8 mouse cellular contexts compared by ENCODE assay signal in genomic region chr5:26903786-26904185, GRCm38 (mm10).
DNase-seq lines count a peak whose midpoint lies in the region; ATAC-seq and TF ChIP-seq lines count a peak whose summit lies in the region.

No protein-coding gene starts in this region.

- no peaks in the 10 kb centered on the region for H3K36me3 ChIP-seq in heart, embryonic 12.5 days
- no peaks in the 10 kb centered on the region for H3K36me3 ChIP-seq in forebrain, embryonic 11.5 days (ENCODE audit: control insufficient read depth, insufficient read depth, low read length)
- H3K36me3 ChIP-seq in midbrain, embryonic 15.5 days (replicated peaks): no peaks in the 10 kb centered on the region

- no peak for ATAC-seq in heart, embryonic 12.5 days (ENCODE audit: insufficient number of reproducible peaks, low FRiP score)
- ATAC-seq in forebrain, embryonic 11.5 days (replicated peaks; ENCODE audit: low FRiP score): peak; percentile 49
- ATAC-seq in midbrain, embryonic 15.5 days (replicated peaks): peak; percentile 51

- peak; percentile 63 for TF ChIP-seq CTCF in brain, embryonic 14.5 days (IDR thresholded peaks at IDR 0.05; ENCODE audit: borderline replicate concordance, extremely low read depth, insufficient read depth, insufficient read length)
- peak; percentile 82 for TF ChIP-seq CTCF in layer of hippocampus, adult 2 months (conservative IDR thresholded peaks at IDR 0.05)

- WGBS in heart, embryonic 12.5 days: 4% methylated on average over 9 of the region's 9 CpGs
- under 1% methylated on average over 9 of the region's 9 CpGs for WGBS in forebrain, embryonic 11.5 days
- 3% methylated on average over 9 of the region's 9 CpGs for WGBS in midbrain, embryonic 15.5 days

- H3K4me1 ChIP-seq in heart, embryonic 12.5 days (replicated peaks): peaks cover 17% of the 10 kb centered on the region
- no peaks in the 10 kb centered on the region; the same call in 1 of the 2 replicates for H3K4me1 ChIP-seq in forebrain, embryonic 11.5 days (replicated peaks; ENCODE audit: control insufficient read depth, insufficient read depth, low read length)
- H3K4me1 ChIP-seq in midbrain, embryonic 15.5 days: peaks cover 29% of the 10 kb centered on the region

- TF ChIP-seq POLR2A in brain, embryonic 14.5 days (IDR thresholded peaks at IDR 0.05; ENCODE audit: borderline replicate concordance, extremely low read depth, insufficient read depth, insufficient read length, poor library complexity, severe bottlenecking): no peak

- no peak overlapping the region for H3K27ac ChIP-seq in heart, embryonic 12.5 days (ENCODE audit: poor library complexity, severe bottlenecking)
- no peak overlapping the region for H3K27ac ChIP-seq in forebrain, embryonic 11.5 days (ENCODE audit: low read depth, low read length)
- H3K27ac ChIP-seq in layer of hippocampus, adult 2 months: peak overlapping the region; percentile 55; the same call in 1 of the 2 replicates
- H3K27ac ChIP-seq in midbrain, embryonic 15.5 days: peak overlapping the region; percentile 81

- no peaks in the 10 kb centered on the region for H3K9me3 ChIP-seq in heart, embryonic 12.5 days (replicated peaks)
- H3K9me3 ChIP-seq in forebrain, embryonic 11.5 days (ENCODE audit: control insufficient read depth, low read length): no peaks in the 10 kb centered on the region
- H3K9me3 ChIP-seq in midbrain, embryonic 15.5 days: no peaks in the 10 kb centered on the region

- peak overlapping the region; percentile 78 for H3K4me2 ChIP-seq in heart, embryonic 12.5 days
- peak overlapping the region; percentile 69 for H3K4me2 ChIP-seq in forebrain, embryonic 11.5 days (ENCODE audit: low read depth, low read length, severe bottlenecking)
- peak overlapping the region; percentile 72 for H3K4me2 ChIP-seq in midbrain, embryonic 15.5 days

- no peak overlapping the region; the same call in 1 of the 2 replicates for H3K9ac ChIP-seq in heart, embryonic 12.5 days
- H3K9ac ChIP-seq in forebrain, embryonic 11.5 days (ENCODE audit: low read length): 0 out of 2 replicates have a peak overlapping the region, but pooled peaks have one; percentile 65
- no peak overlapping the region for H3K9ac ChIP-seq in midbrain, embryonic 15.5 days

- peak overlapping the region; percentile 43 for H3K4me3 ChIP-seq in heart, embryonic 12.5 days
- H3K4me3 ChIP-seq in forebrain, embryonic 11.5 days (ENCODE audit: low read depth, low read length): peak overlapping the region; percentile 31; the same call in 1 of the 2 replicates
- peak overlapping the region; percentile 52; the same call in 1 of the 2 replicates for H3K4me3 ChIP-seq in layer of hippocampus, adult 2 months
- peak overlapping the region; percentile 54 for H3K4me3 ChIP-seq in midbrain, embryonic 15.5 days

- DNase-seq in heart, adult 18-20 months: no peak
- peak; percentile 75 for DNase-seq in brain, embryonic 14.5 days (ENCODE audit: low read depth)
- peak; percentile 59 for DNase-seq in forebrain, embryonic 11.5 days (ENCODE audit: low spot score)
- peak; percentile 61 to 63 for DNase-seq in layer of hippocampus, adult 2 months (ENCODE audit: low spot score in 2 of 2)
- DNase-seq in spleen, adult 12 weeks (ENCODE audit: low spot score): no peak
- no peak for DNase-seq in T-cell, adult 2 months (ENCODE audit: low spot score)

- peaks cover 45% of the 10 kb centered on the region for H3K27me3 ChIP-seq in heart, embryonic 12.5 days (replicated peaks)
- no peaks in the 10 kb centered on the region for H3K27me3 ChIP-seq in forebrain, embryonic 11.5 days (ENCODE audit: control insufficient read depth, insufficient read depth, low read length)
- H3K27me3 ChIP-seq in midbrain, embryonic 15.5 days (replicated peaks): no peaks in the 10 kb centered on the region

Comparison
In these comparisons a context has a peak if more than half of its experiments do, and no peak if none do; other contexts are left out.
1. H3K27ac ChIP-seq: peak in layer of hippocampus, adult 2 months (single experiment) and midbrain, embryonic 15.5 days (single experiment); none in heart, embryonic 12.5 days (single experiment) and forebrain, embryonic 11.5 days (single experiment).
2. DNase-seq: peak in brain, embryonic 14.5 days (single experiment), forebrain, embryonic 11.5 days (single experiment) and layer of hippocampus, adult 2 months (2 of 2); none in heart, adult 18-20 months (0 of 2), spleen, adult 12 weeks (single experiment) and T-cell, adult 2 months (single experiment).
3. Peak in every context shown above with its lines, with median percentiles within 50 percentile points of each other: H3K4me2 ChIP-seq and H3K4me3 ChIP-seq.